8 mouse cellular contexts compared by ENCODE assay signal in the genomic region with DNA sequence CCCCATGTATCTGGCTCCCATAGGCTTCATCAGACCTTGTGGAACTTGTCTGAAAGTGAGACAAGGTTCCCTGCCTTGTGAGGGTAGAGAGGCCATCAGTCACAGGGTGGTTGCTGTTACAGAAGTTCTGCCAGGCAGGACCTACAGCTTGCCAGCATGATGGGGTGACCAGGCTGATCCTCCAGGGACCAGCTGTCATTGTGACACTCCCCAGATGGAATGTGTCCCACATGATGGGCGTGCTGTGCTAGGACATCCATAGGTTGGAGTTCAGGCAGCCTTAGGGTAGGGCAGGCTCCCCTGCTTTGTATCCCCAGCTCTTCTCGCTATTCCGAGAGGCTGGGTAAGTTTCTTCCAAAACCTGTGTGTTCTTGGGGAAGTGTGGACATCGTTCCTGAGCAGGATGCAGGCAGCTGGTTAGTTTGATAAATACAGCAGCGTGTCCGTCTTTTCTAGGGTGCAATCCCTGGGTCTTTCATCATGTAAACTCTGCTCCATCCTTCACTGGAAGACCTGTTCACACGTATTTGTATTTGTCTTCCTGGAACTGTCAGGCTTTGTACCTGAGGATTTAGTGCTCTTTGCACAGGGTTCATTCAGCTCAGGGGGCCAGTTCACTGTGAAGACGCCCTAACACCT. TPM values are rescaled to one million over a fixed set of nuclear protein-coding genes. Genes with fewer than 3 reads are reported as not detected.
DNase-seq lines count a peak whose midpoint lies in the region; ATAC-seq and TF ChIP-seq lines count a peak whose summit lies in the region.

No protein-coding gene starts in this region.

- DNase-seq in gastrocnemius, adult 18-20 months (ENCODE audit: low spot score) = peak; percentile 27
- DNase-seq in gastrocnemius, postnatal 4 days (ENCODE audit: low spot score in 2 of 2) = no peak
- DNase-seq in testis, postnatal 14 days (ENCODE audit: low spot score) = no peak
- DNase-seq in stomach, postnatal 0 days (ENCODE audit: low spot score) = no peak
- DNase-seq in spleen, adult 18-20 months = no peak
- no peak for DNase-seq in cerebellum, adult 11-12 months

- H3K9me3 ChIP-seq in liver, embryonic 12.5 days (replicated peaks) = no peaks in the 10 kb centered on the region
- no peaks in the 10 kb centered on the region for H3K9me3 ChIP-seq in stomach, postnatal 0 days (ENCODE audit: control insufficient read depth, low read length)

- WGBS in liver, embryonic 12.5 days (ENCODE audit: insufficient replicate concordance) = 8% methylated on average over 8 of the region's 8 CpGs
- WGBS in stomach, postnatal 0 days = 11% methylated on average over 8 of the region's 8 CpGs

- H3K4me2 ChIP-seq in liver, embryonic 12.5 days = peak overlapping the region; percentile 82
- peak overlapping the region; percentile 99 for H3K4me2 ChIP-seq in stomach, postnatal 0 days (replicated peaks; ENCODE audit: low read depth)

- peaks cover 2% of the 10 kb centered on the region; the same call in 1 of the 2 replicates for H3K27me3 ChIP-seq in testis, adult 2 months (ENCODE audit: control insufficient read depth, insufficient read depth, low read length)
- peaks cover 81% of the 10 kb centered on the region for H3K27me3 ChIP-seq in liver, embryonic 12.5 days (replicated peaks)
- no peaks in the 10 kb centered on the region for H3K27me3 ChIP-seq in stomach, postnatal 0 days (ENCODE audit: control insufficient read depth, insufficient read depth, low read length)

- H3K36me3 ChIP-seq in testis, adult 2 months (ENCODE audit: control insufficient read depth, insufficient read depth, low read length) = no peaks in the 10 kb centered on the region
- H3K36me3 ChIP-seq in liver, embryonic 12.5 days = no peaks in the 10 kb centered on the region
- H3K36me3 ChIP-seq in stomach, postnatal 0 days (ENCODE audit: control insufficient read depth, insufficient read depth, low read length) = no peaks in the 10 kb centered on the region

- TF ChIP-seq EP300 in stomach, postnatal 0 days (optimal IDR thresholded peaks at IDR 0.05) = no peak

- peaks cover 34% of the 10 kb centered on the region for H3K4me1 ChIP-seq in testis, adult 2 months (ENCODE audit: control insufficient read depth, insufficient read depth, low read length)
- H3K4me1 ChIP-seq in liver, embryonic 12.5 days = peaks cover 44% of the 10 kb centered on the region
- H3K4me1 ChIP-seq in stomach, postnatal 0 days (replicated peaks; ENCODE audit: control insufficient read depth, insufficient read depth) = no peaks in the 10 kb centered on the region

- peak overlapping the region; percentile 83 for H3K4me3 ChIP-seq in testis, adult 2 months (ENCODE audit: control insufficient read depth, low read depth, low read length)
- H3K4me3 ChIP-seq in liver, embryonic 12.5 days = peak overlapping the region; percentile 64
- H3K4me3 ChIP-seq in stomach, postnatal 0 days (ENCODE audit: low read depth, low read length) = peak overlapping the region; percentile 78

- H3K9ac ChIP-seq in liver, embryonic 12.5 days = no peak overlapping the region
- H3K9ac ChIP-seq in stomach, postnatal 0 days (ENCODE audit: low read length) = peak overlapping the region; percentile 78; the same call in 1 of the 2 replicates

- no peak for TF ChIP-seq CTCF in testis, adult 2 months (IDR thresholded peaks at IDR 0.05; ENCODE audit: control insufficient read depth, insufficient read depth, insufficient replicate concordance, low read depth, low read length)
- no peak for TF ChIP-seq CTCF in stomach, postnatal 0 days (IDR thresholded peaks at IDR 0.05; ENCODE audit: low read depth)

- no peak for TF ChIP-seq POLR2A in testis, adult 2 months (IDR thresholded peaks at IDR 0.05; ENCODE audit: control insufficient read depth, low read depth, low read length)

- no peak for ATAC-seq in liver, embryonic 12.5 days
- ATAC-seq in stomach, postnatal 0 days (ENCODE audit: low FRiP score, low TSS enrichment) = 0 out of 2 replicates have a peak, but pooled peaks have one; percentile 6

- H3K27ac ChIP-seq in testis, adult 2 months (ENCODE audit: control insufficient read depth, insufficient read depth, low read depth, low read length) = no peak overlapping the region
- no peak overlapping the region for H3K27ac ChIP-seq in liver, embryonic 12.5 days
- peak overlapping the region; percentile 85 for H3K27ac ChIP-seq in stomach, postnatal 0 days (replicated peaks)

RNA-seq across cellular contexts. Expression of a gene that starts 0.5 kb away (rescaled TPM):
- total RNA-seq in gastrocnemius, adult 18-20 months (2021) = 1 to 10 TPM; 3.5 to 5.7 TPM
- total RNA-seq in gastrocnemius, postnatal 4 days (2021) = 1 to 10 TPM; 2.2 to 2.6 TPM
- polyA plus RNA-seq in testis, adult 2 months (2012; rRNA removed) = 3.8 and 4.3 TPM in 2 replicates
- polyA plus RNA-seq in liver, embryonic 12.5 days (2016; fragmentation: Nextera tagmentation; extraction: Ambion mirVana) = 4.5 and 4.8 TPM in 2 replicates
- 17.4 and 19.3 TPM in 2 replicates for polyA plus RNA-seq in stomach, postnatal 0 days (2015; fragmentation: Nextera tagmentation; extraction: Ambion mirVana)
